Mouse (Mus musculus): ENCODE measurements at regions not wholly inside any gene's neighbourhood (a gene's known extent, or its start where the extent isn't known, plus 50 kb on each side); places are given as distances from the start of the nearest gene placed in this dataset.

- no peak overlapping the region for H3K4me2 ChIP-seq (replicated peaks; ENCODE audit: low read depth, low read length)
- no peaks in the 10 kb centered on the region for H3K4me1 ChIP-seq (replicated peaks; ENCODE audit: control insufficient read depth, insufficient read depth, low read length)
- no peaks in the 10 kb centered on the region for H3K36me3 ChIP-seq (ENCODE audit: control insufficient read depth, insufficient read depth, low read length)
- H3K27ac ChIP-seq (ENCODE audit: low read depth, low read length), result no peak overlapping the region
- no peak for ATAC-seq (ENCODE audit: low FRiP score)
- 84% methylated on average over 4 of the region's 4 CpGs for WGBS
- peak; percentile 33 for DNase-seq (ENCODE audit: low spot score)
- H3K9me3 ChIP-seq (ENCODE audit: control insufficient read depth, low read length), result no peaks in the 10 kb centered on the region
- H3K4me3 ChIP-seq (ENCODE audit: low read depth, low read length), result no peak overlapping the region
- no peaks in the 10 kb centered on the region for H3K27me3 ChIP-seq (ENCODE audit: control insufficient read depth, insufficient read depth, low read length)
- H3K9ac ChIP-seq (ENCODE audit: low read depth, low read length), result no peak overlapping the region
These were observed 813.6 kb downstream of the Sorcs3 start for GRCm38 (mm10) chr19:49019426-49019825.

All from hindbrain, embryonic 11.5 days (tissue).